Comparison of ENCODE assay signal across 25 mouse cellular contexts in genomic region chr2:163132314-163132713, GRCm38 (mm10). TPM values are rescaled to one million over a fixed set of nuclear protein-coding genes. Genes with fewer than 3 reads are reported as not detected.
DNase-seq lines count a peak whose midpoint lies in the region; ATAC-seq lines count a peak whose summit lies in the region.
"Had no signal": no experiment of that assay in that cellular context is flagged by ENCODE, and none has a peak within 500 bp of the region (broad histone marks: within the 10 kb centered on the region; RNA-seq: fewer than 3 reads in every experiment).

No protein-coding gene starts in this region.

- intact Hi-C loops in gastrocnemius, postnatal 36 days (cut with DNase I): no loop called here

- no peak for DNase-seq in frontal cortex, postnatal 10 days (ENCODE audit: low spot score in 2 of 2)
- peak; percentile 53 for DNase-seq in retina, postnatal 1 day
- DNase-seq in retina, embryonic 14.5 days (ENCODE audit: low spot score): no peak
- peak; percentile 40 for DNase-seq in brain, adult 2 months (ENCODE audit: low read depth, low spot score)
- DNase-seq in telencephalon, adult 2 months (ENCODE audit: low read depth, low spot score): peak; percentile 33
- no peak for DNase-seq in kidney, postnatal 14 days
- no peak for DNase-seq in gastrocnemius, postnatal 36 days
- DNase-seq: adrenal gland, adult 2 months; adrenal gland, adult 8-10 months; adrenal gland, postnatal 10 days; adrenal gland, postnatal 14 days; adrenal gland, postnatal 25 days; adrenal gland, postnatal 36 days; B cell, adult 2 months; cerebellum, adult 11 months; cerebellum, adult 11-12 months; cerebellum, adult 18-20 months had no signal

- ATAC-seq in frontal cortex, adult (ENCODE audit: low TSS enrichment): peak; percentile 62
- ATAC-seq: activated CD4-positive, CD25-positive, alpha-beta regulatory T cell, adult 4 months; CD4-positive, CD25-positive, alpha-beta regulatory T cell, adult 4 months; Patski had no signal

RNA-seq across cellular contexts. Expression of gene Gtsf1l, which starts 44.7 kb away (rescaled TPM):
- total RNA-seq in gastrocnemius, postnatal 36 days (2021): not detected
- total RNA-seq: adrenal gland, adult 18-20 months; adrenal gland, adult 2 months; adrenal gland, adult 8-10 months; adrenal gland, postnatal 10 days; adrenal gland, postnatal 14 days; adrenal gland, postnatal 25 days; adrenal gland, postnatal 36 days; adrenal gland, postnatal 4 days; CH12.LX; MEL had no signal

Comparison
In these comparisons a context has a peak if more than half of its experiments do, and no peak if none do; other contexts are left out.
1. DNase-seq: peak in retina, postnatal 1 day (single experiment), brain, adult 2 months (single experiment) and telencephalon, adult 2 months (single experiment); none in frontal cortex, postnatal 10 days (0 of 2), retina, embryonic 14.5 days (single experiment), kidney, postnatal 14 days (single experiment) and gastrocnemius, postnatal 36 days (0 of 2).